Mouse (Mus musculus): ENCODE measurements at regions not wholly inside any gene's neighbourhood (a gene's known extent, or its start where the extent isn't known, plus 50 kb on each side); places are given as distances from the start of the nearest gene placed in this dataset.
A peak's percentile ranks its signal among the peaks of the same experiment; 100 is the strongest.

GRCm38 (mm10) chr7:61939971-61940705 is 406.2 kb upstream of the Ndn start:
- DNase-seq (ENCODE audit: low spot score): peak; percentile 73

- DNase-seq (ENCODE audit: low spot score): peak; percentile 70
These were observed 364.0 kb upstream of the Ndn start for GRCm38 (mm10) chr7:61982203-61982932.

GRCm38 (mm10) chr7:62026635-62027034 is 319.7 kb upstream of the Ndn start:
- no peak for DNase-seq (ENCODE audit: low spot score)

GRCm38 (mm10) chr7:62045743-62046451 is 300.5 kb upstream of the Ndn start:
- DNase-seq (ENCODE audit: low spot score): peak; percentile 29

GRCm38 (mm10) chr7:62046452-62046809 is 299.9 kb upstream of the Ndn start:
- peak; percentile 6 for DNase-seq (ENCODE audit: low spot score)

- peak; percentile 8 for DNase-seq (ENCODE audit: low spot score)
These were observed 267.8 kb upstream of the Ndn start for GRCm38 (mm10) chr7:62078607-62079006.

- DNase-seq (ENCODE audit: low spot score): peak; percentile 23
These were observed 261.1 kb upstream of the Ndn start for GRCm38 (mm10) chr7:62085120-62085849.
